Comparison of ENCODE assay signal across 19 mouse cellular contexts in genomic region chr12:83330056-83330455, GRCm38 (mm10).
DNase-seq lines count a peak whose midpoint lies in the region; ATAC-seq and TF ChIP-seq lines count a peak whose summit lies in the region.
"Had no signal": no experiment of that assay in that cellular context is flagged by ENCODE, and none has a peak within 500 bp of the region (broad histone marks: within the 10 kb centered on the region; RNA-seq: fewer than 3 reads in every experiment).

No protein-coding gene starts in this region.

- no peak for DNase-seq in frontal cortex, postnatal 10 days (ENCODE audit: low spot score in 2 of 2)
- no peak for DNase-seq in layer of hippocampus, adult 2 months (ENCODE audit: low spot score in 2 of 2)
- DNase-seq in layer of hippocampus, postnatal 25 days (ENCODE audit: extremely low spot score in 1 of 2, low spot score in 1 of 2): no peak
- DNase-seq in brain, adult 2 months (ENCODE audit: low read depth, low spot score): peak; percentile 71
- DNase-seq in stomach, postnatal 0 days (ENCODE audit: low spot score): no peak
- DNase-seq in kidney, postnatal 36 days: no peak
- DNase-seq in ovary, adult 18-20 months (ENCODE audit: low spot score): no peak
- DNase-seq: adrenal gland, adult 2 months; adrenal gland, postnatal 25 days; cerebellum, adult 11 months; cerebellum, adult 8-10 months; gastrocnemius, adult 2 months; gastrocnemius, postnatal 25 days; heart, postnatal 4 days had no signal

- no peak for TF ChIP-seq CTCF in layer of hippocampus, adult 2 months (conservative IDR thresholded peaks at IDR 0.05)
- no peak for TF ChIP-seq CTCF in stomach, postnatal 0 days (IDR thresholded peaks at IDR 0.05; ENCODE audit: low read depth)

- H3K36me3 ChIP-seq in stomach, postnatal 0 days (ENCODE audit: control insufficient read depth, insufficient read depth, low read length): no peaks in the 10 kb centered on the region
- H3K36me3 ChIP-seq: embryonic facial prominence, embryonic 12.5 days; hindbrain, embryonic 13.5 days had no signal

- no peaks in the 10 kb centered on the region for H3K27me3 ChIP-seq in stomach, postnatal 0 days (ENCODE audit: control insufficient read depth, insufficient read depth, low read length)
- H3K27me3 ChIP-seq: heart, embryonic 12.5 days; hindbrain, embryonic 13.5 days had no signal

- no peaks in the 10 kb centered on the region for H3K4me1 ChIP-seq in stomach, postnatal 0 days (replicated peaks; ENCODE audit: control insufficient read depth, insufficient read depth)

- no peak for TF ChIP-seq EP300 in stomach, postnatal 0 days (optimal IDR thresholded peaks at IDR 0.05)

- H3K4me2 ChIP-seq in stomach, postnatal 0 days (replicated peaks; ENCODE audit: low read depth): no peak overlapping the region
- H3K4me2 ChIP-seq: embryonic facial prominence, embryonic 12.5 days; heart, embryonic 12.5 days; hindbrain, embryonic 13.5 days had no signal

- 58% methylated on average over 7 of the region's 7 CpGs for WGBS in stomach, postnatal 0 days

- no peak overlapping the region for H3K4me3 ChIP-seq in layer of hippocampus, adult 2 months
- H3K4me3 ChIP-seq in stomach, postnatal 0 days (ENCODE audit: low read depth, low read length): no peak overlapping the region
- H3K4me3 ChIP-seq: embryonic facial prominence, embryonic 12.5 days; gastrocnemius, adult 2 months; heart, embryonic 12.5 days; hindbrain, embryonic 13.5 days had no signal

- 0 out of 2 replicates have a peak overlapping the region, but pooled peaks have one; percentile 10 for H3K27ac ChIP-seq in layer of hippocampus, adult 2 months
- H3K27ac ChIP-seq in stomach, postnatal 0 days (replicated peaks): no peak overlapping the region
- H3K27ac ChIP-seq: embryonic facial prominence, embryonic 12.5 days; gastrocnemius, adult 2 months had no signal

- no peak overlapping the region for H3K9ac ChIP-seq in stomach, postnatal 0 days (ENCODE audit: low read length)
- H3K9ac ChIP-seq: embryonic facial prominence, embryonic 12.5 days; heart, embryonic 12.5 days; hindbrain, embryonic 13.5 days had no signal

- ATAC-seq in frontal cortex, adult (ENCODE audit: low TSS enrichment): peak; percentile 82
- peak; percentile 38; the same call in 1 of the 2 replicates for ATAC-seq in stomach, postnatal 0 days (ENCODE audit: low FRiP score, low TSS enrichment)
- ATAC-seq: forebrain, embryonic 16.5 days had no signal

- H3K9me3 ChIP-seq in stomach, postnatal 0 days (ENCODE audit: control insufficient read depth, low read length): no peaks in the 10 kb centered on the region
- H3K9me3 ChIP-seq: embryonic facial prominence, embryonic 12.5 days; heart, embryonic 12.5 days; hindbrain, embryonic 13.5 days had no signal
